Mouse (Mus musculus): ENCODE data around the gene C1qtnf4.

GRCm38 (mm10) chr2:90906721-90907120 lies 21.1 kb downstream of the C1qtnf4 start:
- TF ChIP-seq CTCF (IDR thresholded peaks at IDR 0.05) (no peak), POLR2A (IDR thresholded peaks at IDR 0.05; ENCODE audit: insufficient read depth, low read depth, low read length) (no peak)

Data from heart, adult 2 months (tissue).